Mouse (Mus musculus) embryonic facial prominence, embryonic 12.5 days (tissue): ENCODE measurements at regions not wholly inside any gene's neighbourhood (a gene's known extent, or its start where the extent isn't known, plus 50 kb on each side); places are given as distances from the start of the nearest gene placed in this dataset.
A peak's percentile ranks its signal among the peaks of the same experiment; 100 is the strongest.

ENCODE experiments used
- ATAC-seq: fragments of 200-750 bp; cut with Nextera tagmentation; 2 replicates; pipeline ENCODE4 v1.8.0; 2017; ENCODE audit not compliant: insufficient number of reproducible peaks, insufficient read depth, low FRiP score, low TSS enrichment
- H3K27ac ChIP-seq: fragments of 300-500 bp; sonication (generic); 2 replicates; pipeline ENCODE4 v1.5.1; 2016; ENCODE audit warnings: mild to moderate bottlenecking
- H3K27me3 ChIP-seq: fragments of 300-500 bp; sonication (generic); 2 replicates; pipeline ENCODE4 v1.6.1; 2016; ENCODE audit warnings: mild to moderate bottlenecking, moderate library complexity
- H3K36me3 ChIP-seq: fragments of 300-500 bp; sonication (generic); 2 replicates; pipeline ENCODE4 v1.6.1; 2016; ENCODE audit warnings: mild to moderate bottlenecking
- H3K4me1 ChIP-seq: fragments of 300-500 bp; sonication (generic); 2 replicates; pipeline ENCODE4 v1.6.1; 2016
- H3K4me2 ChIP-seq: fragments of 300-500 bp; sonication (generic); replicated peaks from 2 replicates; pipeline ENCODE4 v1.6.1; 2016; ENCODE audit warnings: mild to moderate bottlenecking, moderate library complexity
- H3K4me3 ChIP-seq: fragments of 300-500 bp; sonication (generic); 2 replicates; pipeline ENCODE4 v1.5.1; 2016; ENCODE audit warnings: mild to moderate bottlenecking
- H3K9ac ChIP-seq: fragments of 300-500 bp; sonication (generic); 2 replicates; pipeline ENCODE4 v1.6.1; 2016; ENCODE audit warnings: mild to moderate bottlenecking, moderate library complexity
- H3K9me3 ChIP-seq: fragments of 300-500 bp; sonication (generic); 2 replicates; pipeline ENCODE4 v1.6.1; 2016; ENCODE audit warnings: mild to moderate bottlenecking, moderate library complexity
- WGBS: fragments of 180-500 bp; shearing (Covaris S2); methylation state at CpG from one replicate; pipeline ENCODE4 v1.1.7; 2016; 5-methylcytosine and 5-hydroxymethylcytosine counted together

GRCm38 (mm10) chr13:80334865-80335655 lies 548.1 kb upstream of the Arrdc3 start:
- Histone ChIP-seq H3K27ac (no peak overlapping the region), H3K9me3 (no peaks in the 10 kb centered on the region), H3K36me3 (no peaks in the 10 kb centered on the region), H3K4me2 (no peak overlapping the region), H3K4me1 (no peaks in the 10 kb centered on the region), H3K9ac (no peak overlapping the region), H3K4me3 (no peak overlapping the region), H3K27me3 (no peaks in the 10 kb centered on the region)
- no peak for ATAC-seq
- WGBS = 75% methylated on average over 8 of the region's 8 CpGs

- no peaks in the 10 kb centered on the region for H3K27me3 ChIP-seq
- H3K4me2 ChIP-seq = no peak overlapping the region
- no peak overlapping the region for H3K9ac ChIP-seq
- no peak overlapping the region for H3K27ac ChIP-seq
- H3K9me3 ChIP-seq = no peaks in the 10 kb centered on the region
- WGBS = 55% methylated on average over 2 of the region's 2 CpGs
- H3K36me3 ChIP-seq = no peaks in the 10 kb centered on the region
- H3K4me3 ChIP-seq = no peak overlapping the region
- ATAC-seq = no peak
- H3K4me1 ChIP-seq = no peaks in the 10 kb centered on the region
These were observed 536.1 kb upstream of the Arrdc3 start for GRCm38 (mm10) chr13:80346980-80347649.

- H3K4me2 ChIP-seq = no peak overlapping the region
- H3K9me3 ChIP-seq = no peaks in the 10 kb centered on the region
- H3K27ac ChIP-seq = no peak overlapping the region
- H3K4me1 ChIP-seq = no peaks in the 10 kb centered on the region
- H3K9ac ChIP-seq = no peak overlapping the region
- WGBS = 90% methylated on average over 2 of the region's 2 CpGs
- H3K36me3 ChIP-seq = no peaks in the 10 kb centered on the region
- H3K27me3 ChIP-seq = no peaks in the 10 kb centered on the region
- no peak overlapping the region for H3K4me3 ChIP-seq
- peak; percentile 52; the same call in 1 of the 2 replicates for ATAC-seq
These were observed 517.2 kb upstream of the Arrdc3 start for GRCm38 (mm10) chr13:80365964-80366363.

- Histone ChIP-seq H3K4me2 (no peak overlapping the region), H3K9me3 (no peaks in the 10 kb centered on the region), H3K27me3 (no peaks in the 10 kb centered on the region), H3K27ac (no peak overlapping the region), H3K9ac (no peak overlapping the region), H3K36me3 (no peaks in the 10 kb centered on the region), H3K4me1 (no peaks in the 10 kb centered on the region), H3K4me3 (no peak overlapping the region)
- WGBS = 92% methylated on average over 1 of the region's 1 CpGs
- ATAC-seq = no peak
These were observed 512.7 kb upstream of the Arrdc3 start for GRCm38 (mm10) chr13:80370491-80370890.

- WGBS = 73% methylated on average over 4 of the region's 4 CpGs
- ATAC-seq = no peak
- H3K4me2 ChIP-seq = no peak overlapping the region
- H3K4me1 ChIP-seq = no peaks in the 10 kb centered on the region
- no peaks in the 10 kb centered on the region for H3K27me3 ChIP-seq
- no peaks in the 10 kb centered on the region for H3K9me3 ChIP-seq
- no peak overlapping the region for H3K9ac ChIP-seq
- H3K36me3 ChIP-seq = no peaks in the 10 kb centered on the region
- no peak overlapping the region for H3K4me3 ChIP-seq
- no peak overlapping the region for H3K27ac ChIP-seq
These were observed 501.8 kb upstream of the Arrdc3 start for GRCm38 (mm10) chr13:80381280-80381965.

GRCm38 (mm10) chr13:80381966-80382666 lies 501.1 kb upstream of the Arrdc3 start:
- no peak overlapping the region for H3K4me3 ChIP-seq
- no peaks in the 10 kb centered on the region for H3K4me1 ChIP-seq
- no peaks in the 10 kb centered on the region for H3K27me3 ChIP-seq
- ATAC-seq = no peak
- no peak overlapping the region for H3K9ac ChIP-seq
- WGBS = 61% methylated on average over 2 of the region's 2 CpGs
- no peak overlapping the region for H3K4me2 ChIP-seq
- H3K27ac ChIP-seq = no peak overlapping the region
- H3K36me3 ChIP-seq = no peaks in the 10 kb centered on the region
- no peaks in the 10 kb centered on the region for H3K9me3 ChIP-seq

GRCm38 (mm10) chr13:80408928-80409327 lies 474.3 kb upstream of the Arrdc3 start:
- Histone ChIP-seq H3K9me3 (no peaks in the 10 kb centered on the region), H3K4me1 (no peaks in the 10 kb centered on the region), H3K27ac (no peak overlapping the region)

GRCm38 (mm10) chr13:80409790-80410433 lies 473.3 kb upstream of the Arrdc3 start:
- ATAC-seq = no peak
- no peaks in the 10 kb centered on the region for H3K27me3 ChIP-seq
- no peak overlapping the region for H3K27ac ChIP-seq

More at GRCm38 (mm10) chr13:80408928-80409327, 474.3 kb upstream of the Arrdc3 start:
- ATAC-seq = no peak
- Histone ChIP-seq H3K27me3 (no peaks in the 10 kb centered on the region), H3K9ac (no peak overlapping the region), H3K4me3 (no peak overlapping the region), H3K36me3 (no peaks in the 10 kb centered on the region), H3K4me2 (no peak overlapping the region)

GRCm38 (mm10) chr13:80418480-80419183 lies 464.6 kb upstream of the Arrdc3 start:
- Histone ChIP-seq H3K9me3 (no peaks in the 10 kb centered on the region), H3K36me3 (no peaks in the 10 kb centered on the region), H3K4me1 (no peaks in the 10 kb centered on the region), H3K9ac (no peak overlapping the region), H3K4me3 (no peak overlapping the region), H3K27ac (no peak overlapping the region), H3K27me3 (no peaks in the 10 kb centered on the region), H3K4me2 (no peak overlapping the region)
- no peak for ATAC-seq
- 52% methylated on average over 3 of the region's 3 CpGs for WGBS

More at GRCm38 (mm10) chr13:80409790-80410433, 473.3 kb upstream of the Arrdc3 start:
- Histone ChIP-seq H3K4me1 (no peaks in the 10 kb centered on the region), H3K4me3 (no peak overlapping the region), H3K4me2 (no peak overlapping the region), H3K9me3 (no peaks in the 10 kb centered on the region), H3K36me3 (no peaks in the 10 kb centered on the region), H3K9ac (no peak overlapping the region)

- Histone ChIP-seq H3K9me3 (no peaks in the 10 kb centered on the region), H3K4me1 (no peaks in the 10 kb centered on the region), H3K27me3 (no peaks in the 10 kb centered on the region), H3K9ac (no peak overlapping the region), H3K36me3 (no peaks in the 10 kb centered on the region), H3K4me2 (no peak overlapping the region), H3K4me3 (no peak overlapping the region), H3K27ac (no peak overlapping the region)
- ATAC-seq = no peak
- WGBS = 78% methylated on average over 2 of the region's 2 CpGs
These were observed 462.8 kb upstream of the Arrdc3 start for GRCm38 (mm10) chr13:80420341-80420740.
